Mouse (Mus musculus): ENCODE measurements around the gene Ldhb. TPM values are rescaled to one million over a fixed set of nuclear protein-coding genes. Genes with fewer than 3 reads are reported as not detected.
A peak's percentile ranks its signal among the peaks of the same experiment; 100 is the strongest.
"Not testable (repeated sequence)": the region's sequence is repeated elsewhere in the genome, so short reads cannot be mapped to it uniquely, and the experiment has no call there.

Gene Ldhb
- 100 to 1,000 TPM; 561 to 645 (median 604) TPM for total RNA-seq (2022)

GRCm38 (mm10) chr6:142507785-142508162 lies at the start of gene Ldhb:
Gene Ldhb, minus strand, starts transcription at chr6:142507957.
- peak; percentile 92 to 93 for DNase-seq (ENCODE audit: low spot score in 2 of 2)

- DNase-seq (ENCODE audit: low spot score in 2 of 2), result no peak
Measured at GRCm38 (mm10) chr6:142555988-142556387, 48.2 kb upstream of the Ldhb start.

- no peak for DNase-seq (ENCODE audit: low spot score in 2 of 2)
Measured at GRCm38 (mm10) chr6:142551482-142551881, 43.7 kb upstream of the Ldhb start.

GRCm38 (mm10) chr6:142550871-142551270 lies 43.1 kb upstream of the Ldhb start:
- DNase-seq (ENCODE audit: low spot score in 2 of 2), result no peak

- DNase-seq (ENCODE audit: low spot score in 2 of 2), result no peak
Measured at GRCm38 (mm10) chr6:142548377-142548776, 40.6 kb upstream of the Ldhb start.

GRCm38 (mm10) chr6:142545132-142545531 lies 37.4 kb upstream of the Ldhb start:
- no peak for DNase-seq (ENCODE audit: low spot score in 2 of 2)

GRCm38 (mm10) chr6:142543648-142544047 lies 35.9 kb upstream of the Ldhb start:
- DNase-seq (ENCODE audit: low spot score in 2 of 2), result no peak

GRCm38 (mm10) chr6:142542800-142543175 lies 35.0 kb upstream of the Ldhb start:
- DNase-seq (ENCODE audit: low spot score in 2 of 2), result no peak

- DNase-seq (ENCODE audit: low spot score in 2 of 2), result no peak
Measured at GRCm38 (mm10) chr6:142542082-142542799, 34.5 kb upstream of the Ldhb start.

- DNase-seq (ENCODE audit: low spot score in 2 of 2), result no peak
Measured at GRCm38 (mm10) chr6:142540561-142541160, 32.9 kb upstream of the Ldhb start.

- no peak for DNase-seq (ENCODE audit: low spot score in 2 of 2)
Measured at GRCm38 (mm10) chr6:142540131-142540530, 32.4 kb upstream of the Ldhb start.

- no peak for DNase-seq (ENCODE audit: low spot score in 2 of 2)
Measured at GRCm38 (mm10) chr6:142538503-142538902, 30.7 kb upstream of the Ldhb start.

GRCm38 (mm10) chr6:142533412-142533811 lies 25.7 kb upstream of the Ldhb start:
- DNase-seq (ENCODE audit: low spot score in 2 of 2), result no peak

GRCm38 (mm10) chr6:142532686-142533085 lies 24.9 kb upstream of the Ldhb start:
- no peak for DNase-seq (ENCODE audit: low spot score in 2 of 2)

GRCm38 (mm10) chr6:142532141-142532540 lies 24.4 kb upstream of the Ldhb start:
- DNase-seq (ENCODE audit: low spot score in 2 of 2), result no peak

- no peak for DNase-seq (ENCODE audit: low spot score in 2 of 2)
Measured at GRCm38 (mm10) chr6:142530378-142530777, 22.6 kb upstream of the Ldhb start.

- no peak for DNase-seq (ENCODE audit: low spot score in 2 of 2)
Measured at GRCm38 (mm10) chr6:142529680-142530079, 21.9 kb upstream of the Ldhb start.

GRCm38 (mm10) chr6:142527931-142528562 lies 20.3 kb upstream of the Ldhb start:
- no peak for DNase-seq (ENCODE audit: low spot score in 2 of 2)

GRCm38 (mm10) chr6:142524635-142525308 lies 17.0 kb upstream of the Ldhb start:
- DNase-seq (ENCODE audit: low spot score in 2 of 2), result peak in 1 of 2 experiments; percentile 72

- DNase-seq (ENCODE audit: low spot score in 2 of 2), result no peak
Measured at GRCm38 (mm10) chr6:142521591-142522110, 13.9 kb upstream of the Ldhb start.

- DNase-seq (ENCODE audit: low spot score in 2 of 2), result no peak
Measured at GRCm38 (mm10) chr6:142519110-142519509, 11.4 kb upstream of the Ldhb start.

GRCm38 (mm10) chr6:142515379-142515778 lies 7.6 kb upstream of the Ldhb start:
- not testable (repeated sequence) for DNase-seq (ENCODE audit: low spot score in 2 of 2)
